In genomic region chr10:24259794-24260590, GRCm38 (mm10) we compare ENCODE assay signal across 18 mouse cellular contexts. TPM values are rescaled to one million over a fixed set of nuclear protein-coding genes. Genes with fewer than 3 reads are reported as not detected.
DNase-seq lines count a peak whose midpoint lies in the region.
"Had no signal": no experiment of that assay in that cellular context is flagged by ENCODE, and none has a peak within 500 bp of the region (broad histone marks: within the 10 kb centered on the region; RNA-seq: fewer than 3 reads in every experiment).

No protein-coding gene starts in this region.

- peak; percentile 4 for DNase-seq in heart, adult 8-10 months (ENCODE audit: low spot score)
- DNase-seq in heart, postnatal 4 days = no peak
- peak; percentile 14 for DNase-seq in adipocyte (ENCODE audit: low spot score)
- peak; percentile 67 for DNase-seq in hindlimb bud, embryonic 11.5 days (ENCODE audit: extremely low spot score, low read depth, low spot score)
- peak; percentile 40 for DNase-seq in kidney, postnatal 14 days
- DNase-seq in thymus, postnatal 14 days = no peak
- DNase-seq in retina, embryonic 14.5 days (ENCODE audit: low spot score) = no peak
- DNase-seq: adrenal gland, postnatal 25 days; cerebellum, adult 8-10 months; cerebellum, postnatal 36 days; embryo, embryonic 11 days; forebrain, postnatal 0 days; gastrocnemius, postnatal 36 days; heart, postnatal 14 days; lung, postnatal 10 days; thymus, adult 18-20 months had no signal

RNA-seq across cellular contexts. Expression of gene Moxd1, which starts 36.7 kb away (rescaled TPM):
- total RNA-seq in heart, adult 8-10 months (2022) = under 1 TPM in 3 of 4 experiments, not detected in 1; 0.16 to 0.24 (median 0.19) TPM
- total RNA-seq in heart, postnatal 4 days (2021) = 1 to 10 TPM in 1 of 2 experiments, under 1 TPM in 1; 0.83 to 1.1 TPM
- total RNA-seq: liver, adult 2 months; megakaryocyte, adult 5-6 weeks had no signal

Comparison
In these comparisons a context has a peak if more than half of its experiments do, and no peak if none do; other contexts are left out.
1. DNase-seq: peak in heart, adult 8-10 months (single experiment), adipocyte (single experiment), hindlimb bud, embryonic 11.5 days (single experiment) and kidney, postnatal 14 days (single experiment); none in heart, postnatal 4 days (single experiment), thymus, postnatal 14 days (single experiment) and retina, embryonic 14.5 days (single experiment).